14 mouse cellular contexts compared by ENCODE assay signal in genomic region chr9:75666612-75667011, GRCm38 (mm10). TPM values are rescaled to one million over a fixed set of nuclear protein-coding genes. Genes with fewer than 3 reads are reported as not detected.
A peak's percentile ranks its signal among the peaks of the same experiment; 100 is the strongest.
DNase-seq lines count a peak whose midpoint lies in the region; ATAC-seq lines count a peak whose summit lies in the region.
"Had no signal": no experiment of that assay in that cellular context is flagged by ENCODE, and none has a peak within 500 bp of the region (broad histone marks: within the 10 kb centered on the region; RNA-seq: fewer than 3 reads in every experiment).

No protein-coding gene starts in this region.

- H3K4me3 ChIP-seq in intestine, embryonic 16.5 days (ENCODE audit: low read length) = no peak overlapping the region
- no peak overlapping the region for H3K4me3 ChIP-seq in intestine, embryonic 15.5 days (replicated peaks)
- H3K4me3 ChIP-seq in embryonic facial prominence, embryonic 15.5 days (replicated peaks) = no peak overlapping the region
- no peak overlapping the region for H3K4me3 ChIP-seq in kidney, embryonic 16.5 days (ENCODE audit: low read length)
- H3K4me3 ChIP-seq: liver, embryonic 15.5 days; midbrain, embryonic 12.5 days; neural tube, embryonic 12.5 days had no signal

- H3K27ac ChIP-seq in intestine, embryonic 16.5 days (ENCODE audit: low read length) = 0 out of 2 replicates have a peak overlapping the region, but pooled peaks have one; percentile 5
- no peak overlapping the region for H3K27ac ChIP-seq in intestine, embryonic 15.5 days
- peak overlapping the region; percentile 31; the same call in 1 of the 2 replicates for H3K27ac ChIP-seq in embryonic facial prominence, embryonic 15.5 days (replicated peaks)
- H3K27ac ChIP-seq in kidney, embryonic 16.5 days (ENCODE audit: low read length) = no peak overlapping the region
- H3K27ac ChIP-seq: liver, embryonic 15.5 days; midbrain, embryonic 12.5 days; neural tube, embryonic 12.5 days had no signal

- DNase-seq in adrenal gland, adult (ENCODE audit: inconsistent age in 2 of 2, low spot score in 1 of 2) = peak; percentile 23 to 43
- no peak for DNase-seq in adrenal gland, postnatal 4 days (ENCODE audit: low spot score in 2 of 2)
- peak; percentile 94 for DNase-seq in brain, adult 2 months (ENCODE audit: low read depth, low spot score)
- no peak for DNase-seq in B cell, adult 2 months
- DNase-seq: gastrocnemius, postnatal 25 days; kidney, postnatal 4 days had no signal

- WGBS in intestine, embryonic 16.5 days = 47% methylated on average over 5 of the region's 5 CpGs
- 59% methylated on average over 5 of the region's 5 CpGs for WGBS in intestine, embryonic 15.5 days
- 56% methylated on average over 5 of the region's 5 CpGs for WGBS in embryonic facial prominence, embryonic 15.5 days
- WGBS in kidney, embryonic 16.5 days = 74% methylated on average over 5 of the region's 5 CpGs

- no peak for ATAC-seq in intestine, embryonic 16.5 days
- no peak for ATAC-seq in intestine, embryonic 15.5 days
- no peak for ATAC-seq in embryonic facial prominence, embryonic 15.5 days (ENCODE audit: insufficient number of reproducible peaks, low FRiP score, low TSS enrichment, low read depth)
- ATAC-seq in kidney, embryonic 16.5 days (ENCODE audit: low FRiP score, low TSS enrichment) = no peak

- H3K4me2 ChIP-seq in intestine, embryonic 16.5 days (ENCODE audit: low read depth, low read length) = no peak overlapping the region
- no peak overlapping the region for H3K4me2 ChIP-seq in intestine, embryonic 15.5 days (replicated peaks)
- H3K4me2 ChIP-seq in embryonic facial prominence, embryonic 15.5 days (replicated peaks) = no peak overlapping the region
- H3K4me2 ChIP-seq in kidney, embryonic 16.5 days (replicated peaks; ENCODE audit: low read depth, low read length) = no peak overlapping the region
- H3K4me2 ChIP-seq: liver, embryonic 15.5 days; midbrain, embryonic 12.5 days; neural tube, embryonic 12.5 days had no signal

- no peaks in the 10 kb centered on the region for H3K4me1 ChIP-seq in intestine, embryonic 16.5 days (ENCODE audit: control insufficient read depth, insufficient read depth, low read length)
- H3K4me1 ChIP-seq in intestine, embryonic 15.5 days (replicated peaks) = no peaks in the 10 kb centered on the region
- no peaks in the 10 kb centered on the region for H3K4me1 ChIP-seq in embryonic facial prominence, embryonic 15.5 days
- 0 out of 2 replicates have a peak, but pooled peaks cover 5% of the 10 kb centered on the region for H3K4me1 ChIP-seq in kidney, embryonic 16.5 days (ENCODE audit: insufficient read depth, low read length)
- H3K4me1 ChIP-seq: liver, embryonic 15.5 days; midbrain, embryonic 12.5 days; neural tube, embryonic 12.5 days had no signal

- no peaks in the 10 kb centered on the region for H3K9me3 ChIP-seq in intestine, embryonic 16.5 days (ENCODE audit: control insufficient read depth, low read length)
- H3K9me3 ChIP-seq in intestine, embryonic 15.5 days = no peaks in the 10 kb centered on the region
- H3K9me3 ChIP-seq in embryonic facial prominence, embryonic 15.5 days (replicated peaks) = no peaks in the 10 kb centered on the region
- no peaks in the 10 kb centered on the region for H3K9me3 ChIP-seq in kidney, embryonic 16.5 days (ENCODE audit: low read length)
- H3K9me3 ChIP-seq: G1E; liver, embryonic 15.5 days; midbrain, embryonic 12.5 days; neural tube, embryonic 12.5 days had no signal

- no peak overlapping the region for H3K9ac ChIP-seq in intestine, embryonic 16.5 days (ENCODE audit: low read depth, low read length)
- no peak overlapping the region for H3K9ac ChIP-seq in intestine, embryonic 15.5 days
- no peak overlapping the region for H3K9ac ChIP-seq in embryonic facial prominence, embryonic 15.5 days
- no peak overlapping the region for H3K9ac ChIP-seq in kidney, embryonic 16.5 days (replicated peaks; ENCODE audit: low read length)
- H3K9ac ChIP-seq: liver, embryonic 15.5 days; midbrain, embryonic 12.5 days; neural tube, embryonic 12.5 days had no signal

- no peaks in the 10 kb centered on the region for H3K27me3 ChIP-seq in intestine, embryonic 16.5 days (replicated peaks; ENCODE audit: control insufficient read depth, insufficient read depth, low read length)
- no peaks in the 10 kb centered on the region for H3K27me3 ChIP-seq in intestine, embryonic 15.5 days (replicated peaks)
- H3K27me3 ChIP-seq in embryonic facial prominence, embryonic 15.5 days = no peaks in the 10 kb centered on the region
- no peaks in the 10 kb centered on the region for H3K27me3 ChIP-seq in kidney, embryonic 16.5 days (ENCODE audit: insufficient read depth, low read length)
- H3K27me3 ChIP-seq: liver, embryonic 15.5 days; midbrain, embryonic 12.5 days; neural tube, embryonic 12.5 days had no signal

- no peaks in the 10 kb centered on the region for H3K36me3 ChIP-seq in intestine, embryonic 16.5 days (ENCODE audit: control insufficient read depth, insufficient read depth, low read length)
- no peaks in the 10 kb centered on the region for H3K36me3 ChIP-seq in intestine, embryonic 15.5 days
- H3K36me3 ChIP-seq in embryonic facial prominence, embryonic 15.5 days = no peaks in the 10 kb centered on the region
- H3K36me3 ChIP-seq in kidney, embryonic 16.5 days (ENCODE audit: insufficient read depth, low read length) = no peaks in the 10 kb centered on the region
- H3K36me3 ChIP-seq: G1E; liver, embryonic 15.5 days had no signal

RNA-seq across cellular contexts. Expression of gene Scg3, which starts 17.2 kb away (rescaled TPM):
- total RNA-seq in adrenal gland, postnatal 4 days (2021) = 10 to 100 TPM; 44.2 to 45.6 TPM
- 8.2 and 8.5 TPM in 2 replicates for polyA plus RNA-seq in intestine, embryonic 16.5 days (2015; fragmentation: Nextera tagmentation; extraction: Ambion mirVana)
- 9.3 and 9.5 TPM in 2 replicates for polyA plus RNA-seq in intestine, embryonic 15.5 days (2015; fragmentation: Nextera tagmentation; extraction: Ambion mirVana)
- polyA plus RNA-seq in embryonic facial prominence, embryonic 15.5 days (2015; fragmentation: Nextera tagmentation; extraction: Ambion mirVana) = 1.8 and 4.1 TPM in 2 replicates
- polyA plus RNA-seq in kidney, embryonic 16.5 days (2015; fragmentation: Nextera tagmentation; extraction: Ambion mirVana) = 0.59 and 1.3 TPM in 2 replicates
- polyA plus RNA-seq: G1E; liver, embryonic 15.5 days had no signal

RNA-seq across cellular contexts. Expression of gene Lysmd2, which starts 41.1 kb away (rescaled TPM):
- total RNA-seq in adrenal gland, postnatal 4 days (2021) = 10 to 100 TPM; 24.6 to 26.4 TPM
- 15.9 and 18.7 TPM in 2 replicates for polyA plus RNA-seq in intestine, embryonic 16.5 days (2015; fragmentation: Nextera tagmentation; extraction: Ambion mirVana)
- polyA plus RNA-seq in intestine, embryonic 15.5 days (2015; fragmentation: Nextera tagmentation; extraction: Ambion mirVana) = 19.4 and 20.1 TPM in 2 replicates
- 49.2 TPM in 2 replicates for polyA plus RNA-seq in embryonic facial prominence, embryonic 15.5 days (2015; fragmentation: Nextera tagmentation; extraction: Ambion mirVana)
- 31.0 and 31.5 TPM in 2 replicates for polyA plus RNA-seq in kidney, embryonic 16.5 days (2015; fragmentation: Nextera tagmentation; extraction: Ambion mirVana)
- polyA plus RNA-seq: G1E had no signal

RNA-seq across cellular contexts. Expression of gene Tmod2, which starts 55.5 kb away (rescaled TPM):
- 10 to 100 TPM; 31.8 to 34.9 TPM for total RNA-seq in adrenal gland, postnatal 4 days (2021)
- 10.7 and 16.2 TPM in 2 replicates for polyA plus RNA-seq in intestine, embryonic 16.5 days (2015; fragmentation: Nextera tagmentation; extraction: Ambion mirVana)
- polyA plus RNA-seq in intestine, embryonic 15.5 days (2015; fragmentation: Nextera tagmentation; extraction: Ambion mirVana) = 16.1 and 20.8 TPM in 2 replicates
- 21.8 and 23.7 TPM in 2 replicates for polyA plus RNA-seq in embryonic facial prominence, embryonic 15.5 days (2015; fragmentation: Nextera tagmentation; extraction: Ambion mirVana)
- 19.7 and 20.8 TPM in 2 replicates for polyA plus RNA-seq in kidney, embryonic 16.5 days (2015; fragmentation: Nextera tagmentation; extraction: Ambion mirVana)
- polyA plus RNA-seq: G1E had no signal

Comparison
In these comparisons a context has a peak if more than half of its experiments do, and no peak if none do; other contexts are left out.
1. DNase-seq: peak in adrenal gland, adult (2 of 2) and brain, adult 2 months (single experiment); none in adrenal gland, postnatal 4 days (0 of 2) and B cell, adult 2 months (0 of 2).
2. H3K27ac ChIP-seq: peak in intestine, embryonic 16.5 days (single experiment) and embryonic facial prominence, embryonic 15.5 days (single experiment); none in intestine, embryonic 15.5 days (single experiment) and kidney, embryonic 16.5 days (single experiment).